Mouse (Mus musculus) 416B (cell line): ENCODE measurements around the gene Slc5a10.
A peak's percentile ranks its signal among the peaks of the same experiment; 100 is the strongest.

Experiments
- DNase-seq: peaks from one replicate; pipeline ENCODE4 v3.0.0; 2011; ENCODE audit warnings: low read depth

The Slc5a10 gene

DNA sequence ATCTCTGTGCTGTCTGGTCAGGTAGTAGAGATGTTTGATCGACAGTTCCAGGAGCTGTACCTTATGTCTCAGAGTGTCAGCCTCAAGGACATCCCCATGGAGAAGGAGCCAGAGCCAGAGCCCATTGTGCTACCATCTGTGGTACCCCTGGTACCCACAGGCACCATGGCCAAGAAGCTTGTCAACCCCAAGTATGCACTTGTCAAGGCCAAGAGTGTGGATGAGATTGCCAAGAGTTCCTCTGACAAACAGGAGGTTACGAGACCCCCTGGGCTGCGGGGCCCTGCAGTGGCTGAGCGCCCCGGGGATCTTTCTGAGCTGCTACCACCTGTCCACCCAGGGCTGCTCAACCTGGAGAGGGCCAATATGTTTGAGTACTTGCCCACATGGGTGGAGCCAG, 18.1 kb downstream of the Slc5a10 start:
- DNase-seq = no peak

- no peak for DNase-seq
These were observed 18.9 kb downstream of the Slc5a10 start for GRCm38 (mm10) chr11:61701696-61702095.

GRCm38 (mm10) chr11:61699933-61700332, 20.7 kb downstream of the Slc5a10 start:
- no peak for DNase-seq

DNA sequence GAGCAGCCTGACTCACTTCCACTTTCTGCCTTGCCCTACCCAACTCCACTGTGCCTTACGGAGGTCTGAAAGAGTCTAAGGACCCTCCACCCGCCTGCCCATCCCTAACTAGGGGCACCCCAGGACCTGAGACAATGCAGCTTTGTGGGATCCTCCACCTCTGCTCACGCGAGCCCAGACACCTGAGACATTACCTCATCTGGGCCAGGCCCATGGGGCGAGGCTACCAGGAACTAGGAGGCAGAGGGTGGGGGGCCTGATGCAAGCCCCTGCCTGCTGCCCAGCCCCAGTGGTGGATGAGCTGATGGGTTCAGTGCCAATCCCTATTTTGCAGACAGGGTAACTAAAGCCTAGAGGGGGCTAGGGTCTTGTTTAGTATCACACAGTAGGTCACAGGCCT, 21.2 kb downstream of the Slc5a10 start:
- DNase-seq = no peak

DNA sequence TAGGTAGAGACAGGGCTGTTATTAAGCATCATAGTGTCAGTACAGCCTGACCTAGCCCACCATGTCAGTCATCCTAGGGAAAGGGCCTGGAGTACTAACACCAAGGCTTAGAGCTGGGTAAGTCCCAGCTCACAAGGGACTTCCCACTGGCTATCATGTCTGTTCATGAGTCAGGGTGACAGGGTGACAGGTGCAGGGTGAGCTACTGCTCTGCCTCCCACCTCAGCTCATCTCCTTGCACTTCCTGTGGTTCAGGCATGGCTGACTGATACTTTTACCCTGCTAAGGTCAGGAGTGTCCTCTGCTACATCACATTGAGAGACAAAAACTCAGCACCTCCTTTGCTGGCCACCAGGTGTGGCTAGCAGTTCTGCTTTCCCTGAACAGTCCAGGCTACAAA, 21.8 kb downstream of the Slc5a10 start:
- no peak for DNase-seq

DNA sequence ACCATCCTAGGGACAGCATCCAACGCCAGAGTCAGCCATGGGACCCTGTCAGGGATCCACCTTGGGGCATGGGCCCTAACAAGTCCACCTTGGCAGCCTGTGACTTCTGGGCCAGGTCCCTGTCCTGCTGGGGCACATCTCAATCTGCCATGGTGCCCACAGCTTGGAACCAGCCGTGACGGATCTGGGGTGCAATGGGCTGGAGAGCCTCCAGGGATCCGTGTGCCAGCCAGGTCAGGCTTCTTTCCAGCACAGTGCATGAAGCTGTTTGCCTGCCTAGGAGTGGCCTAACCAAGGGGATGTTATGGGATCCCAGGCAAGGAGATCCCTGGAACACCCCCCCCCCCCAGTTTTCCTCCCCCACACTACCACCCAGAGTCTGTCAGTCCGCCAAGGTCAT, 27.6 kb downstream of the Slc5a10 start:
- DNase-seq = no peak

GRCm38 (mm10) chr11:61687595-61687994, 33.0 kb downstream of the Slc5a10 start:
- DNase-seq = no peak

DNA sequence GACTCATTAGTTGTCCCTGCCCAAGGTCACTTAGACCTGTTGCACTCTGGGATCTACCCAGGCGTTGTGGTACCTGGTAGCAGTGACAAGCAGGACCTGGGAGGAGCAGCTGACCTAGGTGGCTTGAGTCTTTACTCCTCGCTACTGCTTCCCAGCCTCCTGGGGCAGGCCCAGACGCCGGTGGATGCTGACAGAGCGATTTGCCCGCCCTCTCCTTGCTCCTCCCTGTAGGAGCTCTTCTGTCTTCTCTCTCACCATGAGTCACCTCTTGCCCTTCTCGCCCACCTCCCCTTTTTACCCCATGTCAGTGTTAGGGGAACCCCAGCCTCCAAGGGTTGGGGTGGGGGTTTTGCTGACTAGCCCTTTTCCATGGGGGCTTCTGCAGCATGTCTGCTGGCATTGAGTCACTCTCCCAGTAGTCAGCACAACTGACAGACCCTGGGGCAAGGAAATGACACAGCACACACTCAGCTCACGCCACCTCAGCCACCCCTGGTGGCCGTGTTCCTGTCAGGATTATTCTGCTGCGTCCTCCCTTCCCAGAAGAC, 33.6 kb downstream of the Slc5a10 start:
- peak; percentile 33 for DNase-seq

DNA sequence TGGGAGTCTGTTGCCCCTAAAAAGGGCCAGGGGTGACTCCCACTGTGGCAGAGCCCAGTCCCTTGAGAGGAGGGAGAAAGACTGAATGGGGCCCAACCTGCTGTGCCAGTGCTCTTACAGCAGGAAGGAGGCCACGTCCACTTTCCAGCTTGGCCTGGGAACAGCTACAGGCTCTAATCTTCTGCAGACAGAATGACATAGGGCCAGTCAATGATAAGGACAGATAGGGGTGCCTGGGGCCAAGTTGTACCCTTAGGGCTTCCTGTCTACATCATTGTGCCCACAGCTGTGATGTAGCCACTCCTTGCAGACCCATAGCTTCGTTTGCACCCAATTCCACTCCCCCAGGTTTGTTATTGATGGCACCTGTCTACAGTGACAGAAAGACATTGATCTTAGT, 34.5 kb downstream of the Slc5a10 start:
- peak; percentile 50 for DNase-seq

DNA sequence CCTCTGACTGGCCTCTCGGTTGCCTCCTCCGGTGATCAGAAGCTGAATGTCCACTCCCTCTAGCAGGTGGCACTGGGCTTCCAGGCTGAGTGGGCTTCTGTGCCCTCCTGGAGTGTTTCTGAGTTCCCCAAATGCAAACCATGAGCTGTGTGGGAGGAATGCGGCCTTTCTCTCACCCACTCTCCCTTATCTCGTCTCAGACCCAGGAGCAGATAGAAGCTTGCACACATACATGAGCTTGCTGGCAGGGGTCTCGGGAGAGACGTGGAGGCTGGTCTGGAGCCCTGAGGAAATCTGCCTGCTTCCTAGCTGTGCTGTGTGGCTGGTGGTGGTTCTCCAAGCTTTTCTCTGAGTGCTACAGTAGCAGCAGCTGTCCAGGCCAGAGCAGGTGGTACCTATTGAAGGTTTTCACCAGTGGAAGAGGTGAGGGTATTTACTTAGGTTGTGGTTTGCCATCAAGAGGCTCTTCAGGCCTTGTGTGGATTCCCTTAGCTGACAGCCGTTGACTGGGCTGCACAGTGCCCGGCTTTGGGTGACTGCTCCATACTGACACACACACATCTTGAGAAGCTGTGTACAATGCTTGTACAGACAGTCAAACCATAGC, 35.4 kb downstream of the Slc5a10 start:
- DNase-seq = no peak

GRCm38 (mm10) chr11:61683907-61684731, 36.5 kb downstream of the Slc5a10 start, which contains the start of gene Fam83g:
TSS of gene Fam83g (plus strand) at chr11:61684091.
- DNase-seq = no peak

DNA sequence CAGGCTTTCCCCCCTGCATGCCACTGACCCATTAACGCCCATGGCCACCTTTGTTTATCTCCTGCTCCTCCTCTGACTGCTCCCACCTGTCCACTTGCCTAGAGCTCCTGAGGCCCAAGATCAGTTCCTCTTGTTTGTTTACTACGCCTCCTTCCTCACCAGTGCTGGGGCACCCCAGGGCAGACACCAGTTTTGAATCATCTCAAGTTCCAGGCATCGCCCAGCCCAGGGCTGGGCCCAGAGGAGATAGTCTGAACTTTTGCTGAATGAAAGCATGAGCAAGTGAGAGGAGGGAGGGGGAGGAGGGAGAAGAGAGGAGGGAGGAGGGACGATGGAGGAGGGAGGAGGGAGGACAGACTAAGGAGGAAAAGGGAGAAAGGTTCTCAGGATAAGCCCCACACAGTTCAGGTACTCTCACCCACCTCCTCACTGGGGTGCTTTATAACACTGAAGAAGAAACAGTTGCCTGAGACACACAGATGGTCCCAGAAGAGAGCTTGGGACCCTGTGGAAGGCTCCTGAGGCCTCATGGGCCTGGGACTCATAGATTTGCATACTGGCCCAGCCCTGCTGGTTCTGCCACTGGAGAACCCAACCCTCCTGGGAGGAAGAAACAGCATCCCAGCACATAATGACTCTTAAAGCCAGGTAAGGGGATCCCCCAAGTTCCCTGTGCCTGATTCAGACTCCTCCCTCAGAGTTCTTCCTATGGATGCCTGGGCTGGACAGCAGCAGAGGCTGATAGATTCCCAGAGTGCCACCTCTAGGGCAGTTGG, 41.3 kb downstream of the Slc5a10 start:
- DNase-seq = no peak

DNA sequence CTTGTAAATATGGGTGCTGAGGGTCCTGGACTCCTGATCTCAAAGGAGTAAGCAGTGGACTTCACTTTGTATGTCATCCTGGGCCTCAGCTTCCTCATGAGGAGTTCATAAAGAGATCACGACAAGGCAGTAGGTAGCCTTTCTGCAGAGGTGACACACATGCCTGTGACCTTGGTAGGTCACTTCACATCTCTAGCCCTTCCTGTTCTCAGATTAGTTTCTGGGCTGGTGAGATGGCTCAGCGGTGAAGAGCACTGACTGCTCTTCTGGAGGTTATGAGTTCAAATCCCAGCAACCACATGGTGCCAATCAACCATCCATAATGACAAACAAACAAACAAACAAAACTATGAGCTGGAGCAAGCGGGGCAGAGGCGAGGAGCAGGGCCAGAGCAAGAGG, 42.9 kb downstream of the Slc5a10 start:
- DNase-seq = no peak

DNA sequence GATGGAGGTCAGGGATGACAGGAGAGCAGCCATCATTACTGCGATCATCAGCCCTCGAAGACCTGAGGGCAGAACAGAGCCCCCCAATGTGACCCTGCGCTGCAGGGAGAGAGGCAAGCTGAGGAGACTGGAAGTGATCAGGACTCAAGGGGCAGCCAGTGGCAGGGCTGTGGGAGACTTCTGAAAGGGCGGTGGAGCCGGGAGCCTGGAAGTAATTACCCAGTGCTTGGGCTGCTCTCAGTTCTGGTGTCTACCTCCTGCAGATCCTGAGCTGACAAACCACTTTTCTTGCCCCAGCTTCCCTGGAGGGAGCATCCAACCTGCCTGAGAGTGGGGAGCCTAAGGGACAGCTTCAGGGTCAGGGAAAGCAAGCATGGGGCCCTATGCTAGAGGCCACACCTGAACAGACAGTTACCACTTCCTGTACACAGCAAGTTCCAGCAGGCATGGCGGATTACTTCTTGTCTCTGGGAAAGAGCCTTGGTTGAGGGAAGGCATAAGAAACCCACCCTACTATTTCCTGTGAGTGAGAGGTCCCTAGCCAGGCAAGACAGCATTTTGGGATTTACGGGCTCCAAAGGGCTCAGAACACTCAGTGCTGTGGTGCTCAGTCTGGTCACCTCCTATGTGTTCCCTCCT, 44.3 kb downstream of the Slc5a10 start:
- DNase-seq = no peak

GRCm38 (mm10) chr11:61675332-61675731, 45.3 kb downstream of the Slc5a10 start:
- no peak for DNase-seq

DNA sequence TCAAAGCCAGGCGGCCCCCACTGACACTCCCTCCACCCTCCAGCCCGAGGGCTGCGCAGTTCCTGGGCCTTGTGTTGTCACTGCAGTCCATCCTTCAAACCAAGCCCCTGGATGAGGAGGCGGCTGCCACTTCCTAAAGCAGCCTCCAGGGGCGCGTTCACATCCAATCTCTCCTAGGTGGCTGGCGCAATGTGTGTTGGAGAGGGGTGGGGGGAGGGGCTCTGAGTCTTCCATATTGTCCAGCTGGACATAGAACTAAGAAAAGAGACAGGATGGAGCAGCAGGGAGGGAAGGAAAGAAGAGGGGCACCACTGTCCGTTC, 45.8 kb downstream of the Slc5a10 start:
- no peak for DNase-seq

DNA sequence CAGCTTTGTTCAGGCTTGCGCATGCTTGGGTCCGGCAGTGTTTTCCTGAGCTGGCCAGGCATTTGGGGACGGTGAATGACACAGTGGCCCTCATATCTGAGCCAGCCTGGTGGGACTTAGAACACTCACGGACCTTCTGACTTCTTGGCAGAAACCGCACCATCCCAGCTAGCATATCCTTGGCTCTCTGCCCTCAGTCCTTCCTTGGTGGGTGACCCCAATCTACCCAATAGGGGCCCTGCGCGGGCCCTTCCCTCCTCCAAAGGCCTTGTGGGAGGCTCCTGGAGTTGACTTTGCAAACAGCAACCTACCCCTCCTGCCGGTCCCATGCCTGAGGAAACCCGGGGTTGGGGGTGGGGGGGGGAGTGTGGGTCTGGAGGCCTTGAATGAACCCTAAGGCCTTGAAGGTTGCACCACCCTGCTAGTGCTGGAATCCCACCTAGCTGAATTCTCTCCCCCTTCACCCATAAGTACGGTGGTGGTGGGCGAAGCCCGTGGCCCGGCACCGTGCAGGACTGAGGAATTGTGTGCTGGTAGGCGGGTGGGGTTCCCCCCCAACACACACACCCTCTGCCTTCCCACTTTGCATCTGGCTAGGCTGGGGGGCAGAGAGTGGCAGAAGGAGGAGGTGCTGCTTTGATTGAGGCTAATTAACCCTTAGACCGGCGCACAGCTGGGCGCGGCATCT, 46.3 kb downstream of the Slc5a10 start:
- DNase-seq = no peak

- no peak for DNase-seq
These were observed 46.9 kb downstream of the Slc5a10 start for GRCm38 (mm10) chr11:61673686-61674085.

GRCm38 (mm10) chr11:61671781-61672383, 48.7 kb downstream of the Slc5a10 start:
- no peak for DNase-seq

GRCm38 (mm10) chr11:61669492-61670490, 50.8 kb downstream of the Slc5a10 start:
- no peak for DNase-seq
